Mouse (Mus musculus) gastrocnemius, postnatal 4 days (tissue): ENCODE results near the gene Washc4. TPM values are rescaled to one million over a fixed set of nuclear protein-coding genes. Genes with fewer than 3 reads are reported as not detected.
A peak's percentile ranks its signal among the peaks of the same experiment; 100 is the strongest.
"Not testable (repeated sequence)": the region's sequence is repeated elsewhere in the genome, so short reads cannot be mapped to it uniquely, and the experiment has no call there.

Experiments used
- DNase-seq, 2 experiments: peaks; one replicate each; pipeline ENCODE4 v3.0.0; 2021 to 2022; ENCODE audit warnings: low spot score in 2 of 2, mixed read lengths in 2 of 2
- long read RNA-seq, 2 experiments: library from polyadenylated mRNA; stranded (forward); transcript quantifications; one replicate each; pipeline ENCODE4 v2.0.0; 2021
- total RNA-seq, 2 experiments: library from RNA; stranded (reverse); gene quantifications; 2 replicates each; pipeline ENCODE4 v1.2.3; 2021

Gene Washc4
- total RNA-seq = 10 to 100 TPM; 22.6 to 24.3 TPM
- long read RNA-seq, experiment 1, full-length matches to known transcripts = 7 of 17 reads
- long read RNA-seq, experiment 1, partial matches to known transcripts = 2 of 17 reads
- long read RNA-seq, experiment 1, other reads (novel, unspliced or antisense) = 8 of 17 reads
- long read RNA-seq, experiment 2, full-length matches to known transcripts = 1 of 9 reads
- long read RNA-seq, experiment 2, partial matches to known transcripts = 3 of 9 reads
- long read RNA-seq, experiment 2, other reads (novel, unspliced or antisense) = 5 of 9 reads

DNA sequence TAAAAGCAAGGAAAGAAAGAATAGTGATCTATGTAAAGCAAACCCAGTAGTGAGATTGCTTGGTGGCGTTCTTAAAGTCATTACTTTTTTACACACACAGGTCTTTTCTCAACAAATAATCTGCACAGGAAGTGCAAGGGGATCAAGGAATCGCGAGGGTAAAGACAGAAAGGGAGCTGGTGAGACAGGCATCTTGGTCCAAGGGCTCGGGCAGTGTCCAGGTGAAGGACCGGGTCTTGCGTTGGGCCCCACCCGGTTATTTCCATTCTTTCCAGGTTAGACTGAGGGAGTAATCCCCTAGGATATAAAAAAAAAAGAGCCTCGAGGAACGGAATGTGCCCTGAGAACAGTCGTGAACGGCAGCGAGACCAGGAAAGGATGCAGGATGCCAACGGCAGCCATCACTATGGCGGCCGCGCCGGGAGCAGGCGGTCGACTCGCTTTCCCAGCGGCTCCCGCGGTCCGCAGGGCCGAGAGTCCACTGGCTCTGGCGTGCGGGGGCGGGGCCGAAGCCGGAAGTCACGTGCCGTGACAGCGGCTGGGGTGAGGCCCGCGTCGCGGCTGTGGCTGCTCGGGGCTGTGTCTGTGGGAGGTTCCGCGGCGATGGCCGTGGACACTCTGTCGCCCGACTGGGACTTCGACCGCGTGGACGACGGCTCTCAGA, at the start of gene Washc4:
TSS of gene Washc4 (plus strand) at position 314 of the 664 bp plus-strand sequence.
- DNase-seq = peak; percentile 96 to 97

DNA sequence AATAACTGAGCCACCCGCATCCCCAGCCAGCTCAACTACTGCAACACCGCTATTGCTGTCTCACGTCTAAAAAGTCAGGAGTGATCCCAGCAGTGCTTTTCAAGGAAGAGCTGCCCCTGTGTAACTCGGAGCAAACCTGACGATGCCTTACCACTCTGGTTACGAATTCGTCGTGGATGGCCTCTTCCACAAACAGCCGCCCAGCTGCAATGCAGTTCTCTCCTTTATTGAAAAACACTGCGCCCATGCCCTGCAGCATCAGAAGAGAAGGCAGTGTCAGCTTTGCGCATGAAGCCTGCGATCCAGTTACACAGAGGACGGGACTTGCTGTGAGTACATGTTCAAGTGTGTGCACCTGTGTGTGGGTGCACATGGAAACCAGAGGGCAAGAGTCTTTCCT, 46.2 kb upstream of the Washc4 start:
- no peak for DNase-seq

DNA sequence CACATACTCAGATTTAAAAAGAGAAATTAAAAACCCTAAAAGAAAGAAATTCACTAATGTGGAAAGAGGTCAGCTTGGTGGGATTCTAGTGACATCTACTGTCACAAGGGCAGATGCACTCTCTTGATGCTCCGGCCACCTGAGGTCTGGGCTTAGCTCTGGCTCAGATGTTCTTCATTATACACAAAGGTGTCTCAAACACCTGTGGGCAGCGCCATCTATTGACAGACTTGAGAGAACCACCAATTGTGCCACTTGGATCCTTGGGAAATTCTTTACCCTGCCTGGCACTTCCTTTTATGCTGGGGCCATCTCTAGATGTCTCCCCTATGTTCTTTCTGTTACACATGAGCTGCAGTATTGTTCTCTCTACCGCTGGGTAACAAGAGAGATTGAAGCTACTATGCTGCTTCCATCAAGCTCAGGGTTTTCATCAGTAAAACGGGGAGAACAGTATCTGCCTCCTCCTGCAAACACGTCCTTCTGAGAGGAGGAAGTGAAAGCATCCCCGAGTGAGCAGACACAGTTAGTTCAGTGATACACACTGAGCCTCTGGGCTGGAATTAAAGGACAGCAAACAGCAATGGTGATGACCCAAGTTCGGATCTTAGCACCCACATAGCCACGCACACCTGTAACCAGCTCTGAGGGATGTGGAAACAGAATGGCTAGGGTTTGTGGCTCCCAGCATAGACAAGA, 34.4 kb upstream of the Washc4 start:
- no peak for DNase-seq

DNA sequence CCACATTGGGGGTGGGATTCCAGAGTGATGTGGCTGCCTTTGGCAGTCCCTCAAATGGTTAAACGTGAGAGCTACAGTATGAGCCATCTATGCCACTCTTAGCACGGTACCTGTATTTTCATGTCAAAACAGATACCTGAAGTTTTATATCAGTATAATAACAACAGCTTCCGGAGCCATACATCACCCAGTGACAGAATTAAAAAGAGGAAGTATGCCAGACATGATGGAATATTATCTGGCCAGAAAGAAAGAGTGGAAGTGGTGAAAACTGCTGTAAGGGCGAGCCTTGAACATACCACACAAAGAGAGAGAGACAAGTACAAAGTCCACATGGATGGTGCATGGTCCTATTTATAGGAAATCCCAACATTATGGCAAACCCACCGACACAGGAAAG, 32.2 kb upstream of the Washc4 start:
- DNase-seq = no peak

DNA sequence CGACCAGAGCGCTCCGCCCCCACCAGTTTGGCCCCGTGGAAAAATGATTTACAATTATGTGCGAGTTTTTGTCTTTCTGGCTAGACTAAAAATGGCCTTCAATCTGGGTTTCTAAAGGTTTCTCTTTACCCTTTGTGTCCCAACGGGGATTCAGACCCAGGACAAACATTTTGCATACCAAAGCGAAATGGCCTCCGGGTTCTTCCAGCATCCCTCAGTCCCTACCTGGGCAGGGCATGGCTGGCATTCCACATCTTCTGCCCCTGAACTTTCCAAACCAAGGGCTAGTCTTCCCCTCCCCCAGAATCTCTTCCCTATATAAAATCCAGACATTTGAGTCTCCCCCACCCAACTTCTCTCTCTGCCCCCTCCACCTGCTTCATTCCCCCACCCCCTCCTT, 29.8 kb upstream of the Washc4 start:
- DNase-seq = no peak

DNA sequence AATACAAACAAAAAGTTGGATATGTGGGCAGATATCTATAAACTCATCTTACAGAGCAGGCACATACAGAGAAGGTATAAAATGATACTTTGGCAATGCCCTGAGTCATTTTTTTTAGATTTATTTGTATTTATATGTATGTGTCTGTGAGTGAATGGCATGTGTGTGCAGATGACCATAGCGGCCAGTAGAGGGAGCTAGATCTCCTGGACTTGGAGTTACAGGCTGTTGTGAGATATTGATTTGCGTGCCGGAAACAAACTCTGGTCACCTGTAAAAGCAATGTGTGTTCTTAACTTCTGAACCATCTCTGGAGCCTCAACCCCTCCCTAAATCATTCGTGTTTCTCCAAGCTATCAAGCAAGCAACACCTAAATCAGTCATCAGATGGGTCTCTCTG, 22.6 kb upstream of the Washc4 start:
- no peak for DNase-seq

DNA sequence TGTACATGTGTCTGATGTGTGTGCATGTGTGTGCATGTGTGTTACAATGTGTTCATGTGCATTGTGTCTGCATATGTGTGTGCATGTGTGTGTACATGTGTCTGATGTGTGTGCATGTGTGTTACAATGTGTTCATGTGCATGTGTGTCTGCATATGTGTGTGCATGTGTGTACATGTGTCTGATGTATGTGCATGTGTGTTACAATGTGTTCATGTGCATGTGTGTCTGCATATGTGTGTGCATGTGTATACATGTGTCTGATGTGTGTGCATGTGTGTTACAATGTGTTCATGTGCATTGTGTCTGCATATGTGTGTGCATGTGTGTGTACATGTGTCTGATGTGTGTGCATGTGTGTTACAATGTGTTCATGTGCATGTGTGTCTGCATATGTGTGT, 19.3 kb upstream of the Washc4 start:
- not testable (repeated sequence) for DNase-seq

DNA sequence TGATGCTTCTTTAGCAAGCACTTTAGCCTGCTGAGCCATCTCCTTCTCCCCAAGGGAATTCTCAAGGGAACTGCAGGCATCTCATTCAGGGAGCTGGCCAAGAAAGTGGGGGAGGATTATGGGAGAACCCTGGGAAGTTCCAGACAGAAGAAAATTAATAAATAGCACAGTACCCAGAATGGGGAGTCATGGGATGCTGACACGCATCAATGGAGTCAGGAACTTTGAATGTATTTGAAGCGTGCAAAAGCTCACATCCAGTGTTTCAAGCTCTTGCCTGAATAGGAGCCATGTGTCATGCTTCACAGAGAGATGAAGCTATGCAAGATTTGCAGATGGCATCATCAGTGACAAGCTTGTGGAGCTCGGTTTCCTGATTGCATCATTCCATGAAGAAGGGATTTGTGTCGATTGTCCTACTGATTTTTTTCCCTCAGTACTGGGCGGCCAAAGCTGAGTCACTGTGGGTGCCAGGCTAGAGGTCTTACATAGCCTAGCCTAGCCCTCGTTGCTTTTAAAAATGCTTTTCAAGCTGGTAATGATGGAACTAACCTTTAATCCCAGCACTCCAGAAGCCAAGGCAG, 13.1 kb upstream of the Washc4 start:
- DNase-seq = no peak

DNA sequence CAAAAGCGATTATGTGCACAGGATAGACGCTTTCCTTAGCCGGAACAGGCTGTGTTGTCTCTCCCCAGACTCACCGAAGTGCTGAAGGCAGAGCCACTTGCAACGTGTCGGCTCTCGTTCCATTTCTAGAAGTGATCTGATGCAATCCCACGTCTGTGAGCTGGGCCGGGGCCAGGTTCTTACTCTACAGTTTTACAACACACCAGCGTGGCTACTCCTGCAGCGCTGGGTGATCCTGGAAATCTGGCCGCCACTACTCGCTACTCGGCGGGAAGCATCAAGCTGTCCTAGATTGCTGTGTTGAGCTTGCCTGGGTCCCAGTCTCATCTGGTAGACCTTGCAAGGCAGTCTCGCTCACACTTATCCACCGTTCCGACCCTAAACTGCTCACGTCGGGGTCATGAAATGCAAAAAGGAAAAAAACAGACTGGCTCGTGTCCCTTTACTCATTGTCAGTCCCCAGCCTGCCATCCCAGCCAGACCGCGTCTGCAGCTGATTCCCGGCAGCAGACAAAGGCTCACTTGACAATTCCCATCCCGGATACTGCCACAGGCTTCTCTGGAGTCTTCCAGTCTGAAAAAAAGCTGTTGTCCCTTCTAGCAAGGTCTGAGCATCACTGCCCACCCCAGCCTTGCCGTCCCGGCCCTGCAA, 10.2 kb upstream of the Washc4 start:
- DNase-seq = peak in 1 of 2 experiments; percentile 59

DNA sequence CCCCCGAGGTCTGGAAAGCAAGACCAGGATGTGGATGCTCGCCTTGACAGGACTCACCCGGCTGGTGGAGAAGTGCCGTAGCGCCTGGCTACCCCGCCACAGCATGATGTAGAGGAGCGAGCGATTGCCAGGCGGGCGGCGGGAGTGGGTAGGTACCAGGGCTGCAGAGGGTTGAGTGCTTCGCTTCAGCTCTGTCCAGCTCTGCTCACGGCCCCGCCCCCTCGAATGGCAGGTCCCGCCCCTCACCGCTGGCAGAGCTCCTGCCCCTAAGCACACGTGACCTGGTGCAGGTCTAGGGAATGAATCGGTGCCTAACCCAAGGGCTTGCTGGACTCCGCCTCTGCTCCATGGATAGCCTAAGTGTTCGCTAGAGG, 9.7 kb upstream of the Washc4 start, which contains the start of gene Aldh1l2:
TSS of gene Aldh1l2 (minus strand) at position 231 of the 374 bp plus-strand sequence.
- DNase-seq = peak; percentile 49 to 57

DNA sequence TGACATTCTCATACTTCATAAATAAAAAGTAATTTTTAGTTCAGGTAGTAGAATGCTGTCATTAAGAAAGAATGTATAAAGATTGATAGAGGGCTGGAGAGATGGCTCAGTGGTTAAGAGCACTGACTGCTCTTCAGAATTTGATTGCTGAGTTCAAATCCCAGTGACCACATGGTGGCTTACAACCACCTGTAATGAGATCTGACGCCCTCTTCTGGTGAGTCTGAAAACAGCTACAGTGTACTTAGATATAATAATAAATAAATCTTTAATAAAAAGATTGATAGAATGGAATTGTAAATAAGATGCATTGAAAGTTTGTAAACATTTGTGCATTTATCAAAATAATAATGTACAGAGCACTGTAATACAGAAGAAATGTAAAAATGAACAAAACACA, 7.1 kb upstream of the Washc4 start:
- no peak for DNase-seq

DNA sequence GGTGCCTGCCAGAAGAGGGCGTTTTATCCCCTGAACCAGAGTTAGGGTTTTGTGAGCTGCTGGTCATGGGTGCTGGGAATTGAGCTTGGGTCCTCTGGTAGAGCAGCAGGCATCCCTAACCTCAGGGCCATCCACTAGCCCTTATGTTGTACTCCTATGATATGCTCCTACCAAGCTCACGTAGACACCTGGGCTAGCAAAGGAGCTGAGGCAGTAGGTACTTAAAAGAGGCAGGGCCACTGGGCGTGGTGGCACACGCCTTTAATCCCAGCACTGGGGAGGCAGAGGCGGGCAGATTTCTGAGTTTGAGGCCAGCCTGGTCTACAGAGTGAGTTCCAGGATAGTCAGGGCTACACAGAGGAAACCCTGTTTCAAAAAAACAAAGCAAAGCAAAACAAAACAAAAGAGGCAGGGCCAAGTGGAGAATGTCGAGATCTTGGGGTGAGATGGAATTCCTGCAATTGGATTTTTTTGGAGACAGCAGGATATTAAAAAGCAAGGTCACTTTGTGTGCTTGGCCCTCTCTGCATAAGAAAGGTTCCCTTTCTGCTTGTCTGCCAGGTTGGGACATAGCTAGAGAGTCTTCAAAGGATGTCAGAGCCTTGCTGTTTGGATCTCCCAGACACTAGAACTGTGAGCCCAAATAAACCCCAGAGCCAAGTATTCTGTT, 4.1 kb upstream of the Washc4 start:
- no peak for DNase-seq

DNA sequence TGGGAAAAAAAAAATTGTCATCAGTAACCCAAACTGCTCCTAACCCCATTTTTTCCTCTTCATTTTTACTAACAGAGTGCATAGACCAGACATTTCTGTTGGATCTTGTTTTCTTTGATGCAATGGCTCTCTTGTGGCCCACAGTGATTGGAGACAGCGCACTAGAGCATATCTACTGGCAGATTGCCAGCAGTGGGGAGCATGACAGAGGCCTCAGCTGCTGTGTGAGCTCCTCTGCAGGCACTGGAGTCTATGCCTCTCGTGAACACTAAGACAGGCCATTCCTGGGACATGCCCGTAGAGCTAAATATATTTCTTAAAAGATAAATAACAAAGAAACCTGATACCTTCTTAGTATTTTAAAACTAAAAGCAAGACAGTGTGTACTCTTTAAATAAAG, 3.5 kb upstream of the Washc4 start:
- no peak for DNase-seq

DNA sequence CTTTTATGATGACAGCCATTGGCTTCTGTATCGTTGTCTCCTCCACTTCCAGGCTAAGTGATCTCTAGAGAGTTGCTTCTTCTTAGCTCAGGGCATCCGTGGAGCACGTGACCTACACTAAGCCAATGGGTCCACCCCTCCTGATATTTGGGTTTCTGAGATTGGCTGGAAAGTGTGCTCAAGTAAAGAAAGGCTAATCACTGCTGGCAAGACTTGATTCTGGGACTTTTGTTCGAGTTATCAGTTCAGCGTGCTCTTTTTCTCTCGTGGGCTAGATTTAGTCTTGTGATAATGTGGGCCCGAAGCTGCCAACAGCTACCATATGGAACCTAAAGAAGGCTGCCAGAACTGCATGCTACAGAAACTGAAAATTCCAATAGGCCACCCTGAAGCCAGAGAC, 1.3 kb upstream of the Washc4 start:
- no peak for DNase-seq

DNA sequence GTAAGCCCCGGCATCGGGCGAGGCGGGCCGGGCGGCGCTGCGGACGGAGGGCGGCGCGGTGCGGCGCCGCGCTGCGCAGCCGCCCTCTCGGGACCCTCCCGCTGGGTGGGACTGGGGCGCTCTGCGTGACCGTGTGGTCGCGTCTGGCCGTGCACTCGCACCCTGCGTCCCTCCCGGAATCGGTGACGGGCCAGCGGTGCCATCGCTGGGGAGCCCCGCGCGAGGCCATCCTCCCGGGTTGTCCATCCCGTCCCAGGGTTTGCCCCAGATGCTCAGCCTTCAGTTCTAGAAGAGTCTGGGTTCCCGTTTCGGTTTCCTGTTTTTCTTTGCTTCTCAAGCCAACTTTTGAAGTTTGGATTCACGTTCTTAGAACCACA, 539 bp downstream of the Washc4 start:
- DNase-seq = peak in 1 of 2 experiments; percentile 68

DNA sequence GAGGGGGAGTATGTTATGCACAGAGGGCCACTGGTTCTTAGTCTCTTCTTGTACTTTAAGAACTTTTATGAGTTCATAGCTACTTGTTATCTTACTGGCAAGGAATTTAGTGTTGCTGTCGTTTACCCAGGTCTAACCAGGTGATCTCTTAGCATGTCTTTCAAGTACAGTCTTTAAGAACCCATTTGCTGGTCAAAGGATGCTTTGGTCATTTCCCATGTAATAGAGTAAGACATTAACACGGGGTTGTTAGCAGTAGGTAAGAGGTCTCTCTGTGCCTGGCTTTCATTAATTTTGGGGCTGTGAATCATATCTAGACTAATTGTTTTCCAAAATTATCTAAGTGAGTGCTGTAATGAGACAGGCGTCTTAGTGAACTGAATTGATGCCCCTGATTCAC, 1.8 kb downstream of the Washc4 start:
- no peak for DNase-seq

DNA sequence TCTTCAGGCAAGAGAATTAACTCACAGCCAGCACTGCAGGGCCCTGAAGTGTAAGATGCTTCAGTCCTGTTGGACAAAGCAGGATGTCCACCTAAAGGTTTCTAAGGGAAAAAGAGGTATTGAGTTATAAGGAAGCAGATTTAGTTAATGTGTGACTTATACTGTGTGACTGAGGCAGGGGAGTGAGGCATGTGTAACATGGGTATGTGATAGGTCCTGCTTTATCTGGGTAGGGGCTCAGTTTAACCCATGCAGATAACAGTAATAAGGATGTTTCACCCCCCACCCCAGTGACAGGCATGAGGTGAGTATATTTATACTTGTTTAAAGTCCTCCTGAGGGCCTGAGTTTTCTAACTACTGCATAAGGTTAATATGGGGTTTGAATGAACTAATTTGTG, 19.5 kb downstream of the Washc4 start:
- no peak for DNase-seq

DNA sequence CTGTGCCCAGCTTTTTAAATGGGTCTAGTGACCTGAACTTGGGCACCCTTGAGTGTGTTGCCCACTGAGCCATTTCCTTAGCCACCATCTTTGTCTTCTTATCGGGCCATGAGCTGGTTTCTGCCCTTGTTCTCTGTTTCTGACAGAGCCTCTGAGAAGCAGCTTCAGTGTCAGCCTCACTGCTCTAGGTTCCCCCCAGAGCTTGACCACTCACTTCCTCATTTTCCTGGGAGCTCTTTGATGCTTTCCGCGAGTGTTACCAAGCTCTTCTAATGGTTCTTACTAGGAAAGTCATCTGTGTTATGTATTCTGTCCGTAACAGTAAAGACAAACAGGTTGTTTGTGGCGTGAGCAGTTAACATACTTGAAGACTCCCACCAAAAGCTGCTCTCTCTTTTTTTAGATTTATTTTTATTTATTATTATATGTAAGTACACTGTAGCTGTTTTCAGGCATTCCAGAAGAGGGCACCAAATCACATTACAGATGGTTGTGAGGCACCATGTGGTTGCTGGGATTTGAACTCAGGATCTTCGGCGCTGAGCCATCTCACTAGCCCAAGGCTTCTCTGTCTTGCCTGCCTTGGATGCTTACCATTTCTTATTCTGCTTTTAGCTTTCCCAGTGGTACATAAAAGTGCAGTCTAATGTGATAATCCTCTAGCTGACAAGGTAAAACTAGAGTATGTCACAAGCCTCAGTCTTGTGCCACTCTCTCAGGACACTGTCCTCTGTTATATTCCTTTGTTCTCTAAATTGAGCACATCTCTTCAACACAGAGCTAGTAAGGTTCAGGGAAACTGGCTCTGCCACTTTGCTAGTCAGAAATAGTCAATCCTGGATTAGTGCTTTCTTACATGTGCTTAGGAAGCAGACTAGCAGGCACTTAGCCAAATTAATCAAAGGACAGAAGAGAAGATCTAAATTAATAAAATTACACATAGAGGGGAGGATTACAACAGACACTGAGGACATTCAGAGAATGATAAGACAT, 22.2 kb downstream of the Washc4 start:
- no peak for DNase-seq

DNA sequence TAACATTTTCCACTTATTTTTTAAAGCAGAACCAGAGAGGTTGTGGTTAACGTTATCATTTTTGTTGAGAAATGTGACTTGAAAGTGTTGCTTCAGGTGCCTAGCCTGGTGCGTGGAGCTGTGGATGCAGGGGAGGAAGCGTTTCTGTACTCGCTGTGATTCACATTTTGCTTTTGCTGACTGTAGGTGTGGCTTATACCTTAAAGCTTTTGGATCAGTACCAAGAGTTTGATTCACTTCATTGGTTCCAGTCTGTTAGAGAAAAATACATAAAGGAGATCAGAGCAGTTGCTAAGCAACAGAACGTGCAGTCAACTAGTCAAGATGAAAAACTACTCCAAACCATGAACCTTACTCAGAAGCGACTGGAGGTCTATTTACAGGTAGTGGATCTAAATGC, 47.2 kb downstream of the Washc4 start:
- DNase-seq = no peak

DNA sequence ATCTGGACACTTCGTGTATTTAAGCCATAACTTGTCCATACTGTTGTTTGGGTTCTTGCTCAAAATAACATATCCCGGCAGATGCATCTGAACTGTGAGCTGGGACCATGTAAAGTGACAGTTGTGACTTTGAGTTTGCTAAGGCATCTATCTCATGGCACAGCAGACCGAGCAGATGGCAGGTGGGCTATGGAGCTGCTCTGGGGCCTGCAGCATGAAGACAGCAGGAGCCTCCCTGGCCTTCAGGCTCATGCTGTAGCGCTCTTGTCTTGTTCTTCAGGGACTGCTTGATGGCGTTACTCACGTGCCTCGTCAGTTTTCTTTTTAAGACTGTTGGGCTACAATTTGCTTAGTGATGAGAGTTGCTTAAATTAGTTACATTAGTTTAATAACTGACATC, 49.1 kb downstream of the Washc4 start:
- no peak for DNase-seq
